Mouse (Mus musculus) c-Kit-positive CD71-negative TER-119-negative erythroid progenitor cells, embryonic 14.5 days (primary cell): Measurements from ENCODE around the gene E130309D02Rik.

Experiments
- DNase-seq: peaks from one replicate; pipeline ENCODE4 v3.0.0-alpha.2; 2013; ENCODE audit warnings: low read depth

The E130309D02Rik gene

DNA sequence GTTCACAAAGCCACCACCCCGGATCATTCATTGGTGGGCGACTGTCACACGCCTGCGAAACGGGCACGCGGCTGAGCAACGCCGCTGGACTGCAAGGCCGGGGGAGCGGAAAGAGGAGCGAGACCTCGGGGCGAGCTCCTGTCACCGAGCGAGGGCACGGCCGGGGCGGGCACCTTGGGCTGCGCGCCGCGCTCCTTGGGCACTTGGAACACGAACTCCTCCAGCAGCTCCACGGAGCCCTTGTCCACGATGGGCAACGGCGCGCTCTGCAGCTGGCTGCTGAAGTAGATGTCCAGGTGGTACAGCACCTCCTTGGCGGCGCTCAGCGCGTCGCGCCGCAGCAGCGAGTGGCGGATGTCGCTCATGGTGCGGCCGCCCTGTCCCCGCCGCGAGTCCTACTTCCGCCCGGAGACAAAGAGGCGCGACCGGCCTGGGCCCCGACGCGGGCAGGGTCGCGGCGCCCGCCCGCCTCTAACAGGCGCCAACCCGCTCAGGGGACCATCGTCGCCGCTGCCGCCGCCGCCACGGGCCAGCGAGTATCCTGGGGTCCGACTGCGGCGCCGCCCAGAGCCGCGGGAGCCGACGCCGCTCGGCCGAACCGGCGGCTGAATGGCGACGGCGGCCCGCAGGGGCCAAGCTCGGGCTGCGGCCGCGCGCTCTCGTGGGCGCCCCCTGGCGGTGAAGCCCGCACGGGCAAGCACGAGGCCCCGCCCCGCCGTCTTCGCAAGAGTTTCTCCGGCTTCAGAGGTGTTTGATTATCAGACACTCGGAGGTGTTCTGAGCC, at the start of gene E130309D02Rik:
Gene E130309D02Rik, minus strand, starts transcription at position 631 of the 784 bp plus-strand sequence.
- DNase-seq: peak; percentile 67

- no peak for DNase-seq
Observed at GRCm38 (mm10) chr5:143363678-143364615, 48.8 kb upstream of the E130309D02Rik start.

DNA sequence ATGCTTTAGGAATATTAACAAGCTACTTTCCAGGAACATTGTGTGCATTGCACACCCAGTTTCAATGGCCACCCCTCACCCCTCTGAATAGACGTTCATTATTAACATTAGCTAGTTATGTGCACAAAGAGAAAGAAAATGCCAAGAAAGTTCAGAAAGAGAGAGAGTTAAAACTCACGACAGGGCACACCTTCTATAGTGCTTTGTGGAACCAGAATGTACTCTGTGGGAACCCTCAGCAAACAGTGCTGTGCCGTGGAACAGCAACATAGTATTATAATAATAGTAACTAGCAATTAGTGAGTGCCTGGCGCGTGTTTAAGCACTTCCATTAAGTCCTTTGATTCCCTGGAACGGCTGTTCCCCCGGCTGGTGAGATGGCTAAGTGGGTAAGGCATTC, 46.3 kb upstream of the E130309D02Rik start:
- DNase-seq: no peak

- peak; percentile 32 for DNase-seq
Observed at GRCm38 (mm10) chr5:143360000-143360399, 44.8 kb upstream of the E130309D02Rik start.

DNA sequence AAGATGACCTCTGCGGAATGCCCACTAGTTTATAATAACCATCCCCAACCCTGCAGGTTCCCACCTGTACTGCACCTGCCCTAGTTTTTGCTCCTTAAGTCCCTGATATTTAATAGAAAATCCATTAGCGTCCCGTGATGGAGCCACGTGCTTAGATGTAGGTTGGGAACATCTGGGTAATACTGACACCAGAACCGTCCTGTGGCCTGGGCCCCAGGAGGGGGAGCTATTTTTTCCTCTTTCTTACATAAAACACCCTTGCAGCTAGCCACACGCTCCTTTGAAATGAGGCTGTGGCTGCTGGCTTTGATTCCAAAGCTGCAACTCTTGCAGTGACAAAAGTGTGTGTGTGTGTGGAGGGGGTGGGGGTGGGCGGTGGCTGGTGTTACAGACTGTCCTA, 44.1 kb upstream of the E130309D02Rik start:
- DNase-seq: no peak

DNA sequence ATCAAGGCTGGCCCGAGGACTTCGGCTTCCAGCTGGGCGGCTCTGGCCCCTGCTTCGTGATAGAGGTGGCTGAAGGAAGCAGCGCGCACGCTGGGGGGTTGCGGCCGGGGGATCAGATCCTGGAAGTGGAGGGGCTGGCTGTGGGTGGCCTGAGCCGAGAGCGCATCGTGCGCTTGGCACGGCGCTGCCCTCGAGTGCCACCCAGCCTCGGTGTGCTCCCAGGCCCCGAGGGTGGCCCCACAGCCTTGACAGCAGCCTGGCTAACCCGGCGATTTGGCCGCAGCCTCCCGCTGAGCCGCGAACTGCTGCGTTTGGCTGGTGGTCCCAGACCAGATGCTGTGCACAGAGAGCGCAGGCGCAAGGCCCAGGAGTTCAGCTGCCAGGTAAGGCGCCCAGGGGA, 42.4 kb upstream of the E130309D02Rik start:
- no peak for DNase-seq

- DNase-seq: no peak
Observed at GRCm38 (mm10) chr5:143356686-143357388, 41.7 kb upstream of the E130309D02Rik start, which contains the start of gene Grid2ip. Gene Grid2ip (plus strand): TSS chr5:143357338.

- no peak for DNase-seq
Observed at GRCm38 (mm10) chr5:143356017-143356416, 40.9 kb upstream of the E130309D02Rik start.

- no peak for DNase-seq
Observed at GRCm38 (mm10) chr5:143346367-143346766, 31.2 kb upstream of the E130309D02Rik start.

- DNase-seq: no peak
Observed at GRCm38 (mm10) chr5:143339603-143340002, 24.4 kb upstream of the E130309D02Rik start.

DNA sequence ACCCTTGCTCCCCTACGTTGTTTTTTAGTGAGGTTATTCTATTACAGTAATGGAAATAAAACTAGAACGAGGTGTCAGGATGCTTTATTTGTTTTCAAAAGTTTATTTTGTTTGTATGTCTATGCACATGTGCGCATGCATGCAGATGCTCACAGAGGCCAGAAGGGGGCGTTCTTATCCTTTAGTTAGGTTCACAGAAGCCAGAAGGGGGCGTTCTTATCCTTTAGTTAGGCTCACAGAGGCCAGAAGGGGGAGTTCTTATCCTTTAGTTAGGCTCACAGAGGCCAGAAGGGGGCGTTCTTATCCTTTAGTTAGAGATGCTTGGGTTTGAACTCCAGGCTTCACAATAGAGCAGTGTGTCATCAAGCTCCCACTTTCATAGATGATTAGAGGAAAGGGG, 21.4 kb upstream of the E130309D02Rik start:
- DNase-seq: no peak

DNA sequence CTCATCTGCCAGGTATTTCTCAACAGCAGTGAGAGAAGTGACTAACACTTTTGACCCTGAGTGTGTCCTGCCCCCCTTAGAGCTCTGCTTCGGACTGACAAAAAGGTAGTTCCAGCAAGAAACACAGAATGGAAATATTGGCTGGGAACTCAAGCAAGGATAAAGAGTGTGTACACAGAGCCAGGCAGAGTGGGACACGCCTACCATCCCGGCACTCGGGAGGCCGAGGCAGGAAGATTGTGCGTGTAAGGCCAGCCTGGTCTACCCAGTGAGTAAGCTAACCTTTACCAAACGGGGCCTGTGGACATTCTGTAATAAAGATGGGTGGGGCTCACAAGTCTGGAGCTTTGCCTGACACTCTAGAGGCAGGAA, 19.9 kb upstream of the E130309D02Rik start:
- DNase-seq: no peak

DNA sequence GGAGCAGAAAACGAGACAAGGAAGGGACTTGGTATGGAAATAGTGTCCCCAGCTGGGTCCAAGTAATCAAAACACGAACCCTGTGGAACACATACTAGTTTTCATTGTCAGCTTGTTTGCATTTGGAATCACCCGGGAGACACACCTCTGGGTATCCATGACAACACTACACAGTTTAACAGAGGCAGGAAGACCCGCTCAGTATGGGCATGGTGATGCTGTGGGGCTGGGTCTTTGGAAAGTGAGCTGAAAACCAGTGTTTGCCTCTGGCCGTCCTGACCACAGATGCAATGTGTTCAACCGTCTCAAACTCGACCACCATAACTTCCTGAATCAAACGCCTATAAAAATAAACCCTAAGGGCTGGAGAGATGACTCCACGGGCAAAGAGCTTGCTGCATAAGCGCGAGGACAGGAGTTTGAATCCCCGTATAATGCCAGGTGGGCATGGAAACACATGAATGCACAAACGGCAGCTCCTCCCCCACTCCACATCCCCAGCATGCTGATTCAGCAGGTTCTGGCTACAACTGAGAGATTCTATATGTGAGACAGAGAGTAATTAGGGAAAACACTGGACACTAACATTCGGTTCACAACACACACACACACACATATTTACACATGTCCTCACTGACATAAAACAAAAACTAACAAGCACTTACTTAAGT, 19.4 kb upstream of the E130309D02Rik start:
- DNase-seq: no peak

- DNase-seq: peak; percentile 73
Observed at GRCm38 (mm10) chr5:143333872-143334271, 18.7 kb upstream of the E130309D02Rik start.

DNA sequence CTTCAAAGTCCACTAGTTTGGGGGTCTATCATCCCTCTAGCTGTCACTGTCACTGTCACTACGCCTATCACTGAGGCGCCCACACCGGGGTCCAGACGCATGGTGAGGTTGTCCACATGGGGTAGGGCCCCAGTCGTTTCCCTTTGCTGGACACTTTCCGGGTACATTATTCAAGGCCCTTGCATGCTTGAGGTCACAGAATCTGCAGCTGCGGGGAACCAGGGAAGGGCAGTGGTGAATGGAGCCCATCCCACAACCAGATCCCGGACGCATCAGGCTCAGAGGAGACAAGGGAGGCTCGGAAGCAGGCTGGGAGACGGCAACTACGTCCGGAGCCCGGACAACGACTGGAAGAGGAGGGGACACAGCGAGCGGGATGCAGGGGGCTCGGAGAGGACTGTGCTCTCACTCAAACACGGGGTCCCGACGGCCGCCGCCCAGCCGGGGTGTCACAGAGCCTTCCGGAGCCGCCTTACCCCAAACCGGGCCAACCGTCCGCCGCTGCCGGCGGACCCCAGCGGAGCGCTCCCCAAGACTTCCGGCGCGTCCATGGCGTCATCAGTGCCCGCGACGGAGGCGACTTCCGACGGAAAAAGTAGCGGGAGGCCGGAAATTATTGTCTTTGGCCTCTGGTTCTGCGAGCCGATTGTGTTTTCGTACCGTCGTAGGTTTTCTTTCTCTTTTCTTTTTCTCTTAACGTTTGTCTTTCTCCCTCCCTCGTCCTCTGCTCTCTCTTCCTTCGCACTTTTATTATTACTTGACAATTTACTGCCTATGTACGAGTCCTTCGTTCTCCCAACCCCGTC, 13.7 kb upstream of the E130309D02Rik start, which contains the start of gene Zdhhc4:
Gene Zdhhc4, minus strand, starts transcription at position 567 of the 806 bp plus-strand sequence.
- peak; percentile 87 for DNase-seq

- DNase-seq: no peak
Observed at GRCm38 (mm10) chr5:143317288-143317610, 2.1 kb upstream of the E130309D02Rik start.

DNA sequence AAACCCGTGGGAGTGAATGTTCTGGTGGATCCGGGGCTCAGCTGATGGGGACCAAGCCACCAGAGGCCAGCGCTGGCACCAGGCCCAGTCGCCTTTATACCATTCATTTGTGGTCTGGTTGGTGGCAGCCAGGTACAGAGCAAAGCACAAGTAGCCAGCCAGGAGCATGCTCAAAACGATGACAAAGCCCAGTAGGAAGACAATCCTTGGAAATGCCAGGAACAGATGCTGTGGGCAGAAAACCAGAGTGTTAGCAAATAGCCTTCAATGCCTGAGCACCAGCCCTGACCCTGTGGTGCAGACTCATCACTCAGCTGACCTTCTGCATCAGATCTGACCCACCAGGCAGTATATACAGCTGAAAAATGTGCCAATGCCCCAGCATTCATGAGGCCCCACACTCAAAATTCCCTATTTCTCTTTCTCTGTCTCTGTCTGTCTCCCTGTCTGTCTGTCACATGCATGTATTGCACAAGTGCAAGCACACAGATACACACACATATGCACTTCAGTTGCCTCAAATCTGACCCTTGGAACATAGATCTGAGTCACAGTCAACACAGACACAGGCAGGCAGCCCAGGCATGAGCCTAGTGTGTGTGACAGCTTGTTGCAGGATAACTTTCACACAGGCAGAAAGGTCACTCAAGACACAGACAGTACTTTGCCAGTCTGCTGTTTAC, 1.6 kb upstream of the E130309D02Rik start:
- no peak for DNase-seq

DNA sequence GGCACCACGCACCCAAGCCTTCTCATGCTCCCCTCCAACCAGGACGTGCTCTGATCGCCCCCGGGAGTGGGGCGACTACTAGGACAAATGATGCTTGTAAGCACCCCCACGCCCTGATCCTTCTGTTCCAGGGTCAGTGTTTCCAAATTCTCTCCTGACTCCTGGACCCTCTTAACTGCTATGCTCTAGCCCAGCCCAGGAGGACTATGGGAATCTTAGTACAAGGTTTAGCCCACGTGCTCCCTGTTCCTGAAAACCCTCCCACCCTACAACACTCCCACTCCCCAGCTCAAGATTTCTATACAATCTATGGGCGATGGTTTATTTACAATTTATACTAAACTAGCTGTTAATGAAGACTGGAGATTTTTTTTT, 341 bp upstream of the E130309D02Rik start:
- no peak for DNase-seq

GRCm38 (mm10) chr5:143314183-143314729, 904 bp downstream of the E130309D02Rik start:
- no peak for DNase-seq

DNA sequence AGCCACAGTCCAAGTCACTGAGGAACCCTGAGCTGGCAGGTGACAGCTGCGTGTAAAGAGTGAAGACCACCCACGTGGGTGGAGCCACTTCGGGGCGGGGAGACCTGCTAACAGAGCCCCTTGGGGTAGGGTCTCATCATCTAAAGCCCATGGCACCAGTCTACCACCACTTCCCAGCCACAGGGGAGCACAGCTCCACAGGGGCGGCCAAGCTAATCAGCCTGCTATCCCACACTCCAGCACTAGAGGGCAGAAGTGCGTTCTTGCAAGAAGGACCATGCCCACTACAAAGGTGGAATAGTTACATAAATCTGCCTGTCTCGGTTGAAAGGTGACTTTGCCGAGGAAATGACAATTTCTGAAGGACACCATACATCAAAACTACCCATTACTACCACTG, 3.3 kb downstream of the E130309D02Rik start:
- DNase-seq: peak; percentile 78
